Mouse (Mus musculus) liver, embryonic 16.5 days (tissue): ENCODE measurements around the gene Mcpt9. TPM values are rescaled to one million over a fixed set of nuclear protein-coding genes. Genes with fewer than 3 reads are reported as not detected.
"Not testable (repeated sequence)": the region's sequence is repeated elsewhere in the genome, so short reads cannot be mapped to it uniquely, and the experiment has no call there.

Source experiments
- ATAC-seq: fragments of 200-750 bp; cut with Nextera tagmentation; 2 replicates; pipeline ENCODE4 v1.8.0; 2017; ENCODE audit warnings: low read depth, mild to moderate bottlenecking, moderate number of reproducible peaks, moderate library complexity
- H3K27ac ChIP-seq: fragments of 300-500 bp; sonication (generic); 2 replicates; pipeline ENCODE4 v1.5.1; 2014; ENCODE audit warnings: mild to moderate bottlenecking, low read length
- H3K27me3 ChIP-seq: fragments of 300-500 bp; sonication (generic); 2 replicates; pipeline ENCODE4 v1.6.1; 2014; ENCODE audit warnings: low read depth, low read length, mixed read lengths; ENCODE audit not compliant: control insufficient read depth, insufficient read depth
- H3K36me3 ChIP-seq: fragments of 300-500 bp; sonication (generic); 2 replicates; pipeline ENCODE4 v1.6.1; 2014; ENCODE audit warnings: mild to moderate bottlenecking; ENCODE audit not compliant: control insufficient read depth, insufficient read depth
- H3K4me1 ChIP-seq: fragments of 300-500 bp; sonication (generic); 2 replicates; pipeline ENCODE4 v1.6.1; 2014; ENCODE audit warnings: low read depth, low read length, mixed read lengths; ENCODE audit not compliant: control insufficient read depth
- H3K4me2 ChIP-seq: fragments of 300-500 bp; sonication (generic); 2 replicates; pipeline ENCODE4 v1.6.1; 2014; ENCODE audit warnings: low read depth, low read length, mixed read lengths
- H3K4me3 ChIP-seq: fragments of 300-500 bp; sonication (generic); 2 replicates; pipeline ENCODE4 v1.5.1; 2014; ENCODE audit warnings: low read depth, mild to moderate bottlenecking, low read length
- H3K9ac ChIP-seq: fragments of 300-500 bp; sonication (generic); 2 replicates; pipeline ENCODE4 v1.6.1; 2014; ENCODE audit warnings: low read depth, low read length
- H3K9me3 ChIP-seq: fragments of 300-500 bp; sonication (generic); replicated peaks from 2 replicates; pipeline ENCODE4 v1.6.1; 2016; ENCODE audit warnings: low read length; ENCODE audit not compliant: control insufficient read depth
- WGBS: fragments of 180-500 bp; shearing (Covaris S2); extraction: QIAGEN DNeasy Blood & Tissue Kit; methylation state at CpG from one replicate; pipeline ENCODE4 v1.1.7; 2014; ENCODE audit not compliant: insufficient replicate concordance; 5-methylcytosine and 5-hydroxymethylcytosine counted together
- polyA plus RNA-seq: library from polyadenylated mRNA; unstranded; fragments of >200 nt; fragmentation: Nextera tagmentation; extraction: Ambion mirVana; gene quantifications from 2 replicates; pipeline ENCODE4 v1.2.1, GENCODE M21; 2015

The Mcpt9 gene
- polyA plus RNA-seq, 1 experiment from 2014 or later = not detected

DNA sequence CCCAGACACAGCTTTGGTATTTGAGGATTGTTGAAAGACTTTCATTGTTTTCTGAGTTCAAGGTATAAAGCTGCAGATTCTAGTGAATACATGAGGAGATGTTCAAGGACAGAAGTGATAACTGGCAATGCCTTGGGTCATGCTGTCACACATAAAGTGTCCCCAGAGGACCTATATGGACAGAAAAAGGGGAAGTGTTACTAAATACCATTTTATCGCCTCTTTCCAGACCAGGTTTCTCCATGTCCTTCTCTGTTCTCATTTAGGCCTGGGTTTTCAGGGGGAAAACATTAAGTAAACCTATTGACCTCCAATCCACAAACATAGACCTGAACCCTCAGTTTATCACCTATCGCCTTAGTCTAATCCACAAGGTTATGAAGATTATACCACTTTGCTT lies 16.4 kb downstream of the Mcpt9 start:
- Histone ChIP-seq H3K9ac (no peak overlapping the region), H3K9me3 (no peaks in the 10 kb centered on the region), H3K4me2 (no peak overlapping the region), H3K36me3 (no peaks in the 10 kb centered on the region), H3K27me3 (no peaks in the 10 kb centered on the region), H3K4me1 (no peaks in the 10 kb centered on the region), H3K27ac (no peak overlapping the region), H3K4me3 (no peak overlapping the region)
- 64% methylated on average over 2 of the region's 2 CpGs for WGBS
- no peak for ATAC-seq

DNA sequence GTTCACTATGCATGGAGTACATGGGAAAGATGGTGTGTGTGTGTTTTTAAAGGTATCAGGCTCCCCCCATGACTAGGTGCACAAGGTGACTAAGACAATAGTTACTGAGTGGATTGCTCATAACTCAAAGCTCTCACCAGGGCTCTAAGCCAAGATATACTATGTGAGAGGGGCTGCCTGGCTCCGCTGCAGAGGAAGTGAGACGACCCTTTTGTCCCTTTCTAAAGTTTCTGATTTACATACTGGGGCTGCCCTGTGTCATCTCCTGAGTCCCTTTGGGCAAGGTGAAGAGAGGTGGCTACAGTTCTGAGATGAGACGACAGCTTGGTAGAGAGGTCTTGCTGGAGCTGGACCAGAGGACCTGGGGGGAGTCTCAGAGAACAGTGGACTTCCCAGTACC lies 17.1 kb downstream of the Mcpt9 start:
- 58% methylated on average over 3 of the region's 3 CpGs for WGBS
- H3K36me3 ChIP-seq = no peaks in the 10 kb centered on the region
- no peak for ATAC-seq
- H3K27me3 ChIP-seq = no peaks in the 10 kb centered on the region
- no peaks in the 10 kb centered on the region for H3K4me1 ChIP-seq
- no peak overlapping the region for H3K4me2 ChIP-seq
- no peak overlapping the region for H3K27ac ChIP-seq
- no peak overlapping the region for H3K9ac ChIP-seq
- H3K4me3 ChIP-seq = no peak overlapping the region
- no peaks in the 10 kb centered on the region for H3K9me3 ChIP-seq

DNA sequence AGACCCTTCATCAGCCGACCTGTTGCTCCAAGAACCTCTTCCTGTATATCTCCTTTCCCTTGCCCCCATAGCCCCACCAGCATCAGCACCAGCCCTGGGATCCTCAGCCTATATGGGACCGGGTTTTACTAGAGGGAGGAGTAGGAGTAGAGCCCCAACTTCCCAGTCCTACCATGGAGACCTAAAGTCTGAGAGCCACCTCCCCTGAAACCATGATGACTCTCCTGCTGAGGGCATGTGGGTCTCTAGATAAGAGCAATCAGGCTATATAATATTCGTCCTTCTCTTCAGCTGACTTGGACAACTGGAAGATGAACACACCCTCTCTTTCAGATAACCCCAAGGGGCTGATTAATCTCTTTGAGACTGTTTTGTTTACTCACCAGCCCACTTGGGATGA lies 42.8 kb downstream of the Mcpt9 start:
- not testable (repeated sequence) for H3K36me3 ChIP-seq, H3K9me3 ChIP-seq, H3K27ac ChIP-seq, H3K9ac ChIP-seq, H3K4me3 ChIP-seq, H3K4me2 ChIP-seq, H3K4me1 ChIP-seq, H3K27me3 ChIP-seq
- 21% methylated on average over 1 of the region's 3 CpGs for WGBS
- peak; percentile 84 for ATAC-seq

Other genes starting within 250 kb of the Mcpt9 start
- gene Adcy4, start 246.4 kb downstream of the Mcpt9 start, polyA plus RNA-seq = 1.9 and 2.4 TPM in 2 replicates
- gene Ripk3, start 241.6 kb downstream of the Mcpt9 start, polyA plus RNA-seq = 15.4 and 16.4 TPM in 2 replicates
- 0.71 TPM in 2 replicates for gene Nfatc4, start 207.4 kb downstream of the Mcpt9 start, polyA plus RNA-seq
- 2.7 and 2.9 TPM in 2 replicates for gene Nynrin, start 176.5 kb downstream of the Mcpt9 start, polyA plus RNA-seq
- gene Cbln3, start 146.1 kb downstream of the Mcpt9 start, polyA plus RNA-seq = 0.26 TPM in 2 replicates
- 10.9 and 12.8 TPM in 2 replicates for gene Khnyn, start 145.5 kb downstream of the Mcpt9 start, polyA plus RNA-seq
- gene Sdr39u1, start 130.2 kb downstream of the Mcpt9 start, polyA plus RNA-seq = 11.9 and 14.6 TPM in 2 replicates
- 0.67 TPM in 2 replicates for gene Cma1, start 85.8 kb downstream of the Mcpt9 start, polyA plus RNA-seq
- gene Cma2, start 79.5 kb downstream of the Mcpt9 start, polyA plus RNA-seq = not detected in 2 replicates
- 0.09 TPM in 1 of 2 replicates, not detected in the other for gene Mcpt1, start 12.5 kb downstream of the Mcpt9 start, polyA plus RNA-seq
- 0.12 and 0.15 TPM in 2 replicates for gene Mcpt2, start 11.5 kb upstream of the Mcpt9 start, polyA plus RNA-seq
- 0.19 TPM in 1 of 2 replicates, not detected in the other for gene Mcpt4, start 31.8 kb upstream of the Mcpt9 start, polyA plus RNA-seq
- 4.3 and 7.3 TPM in 2 replicates for gene Mcpt8, start 54.8 kb upstream of the Mcpt9 start, polyA plus RNA-seq
- 34.2 and 40.5 TPM in 2 replicates for gene Ctsg, start 72.1 kb upstream of the Mcpt9 start, polyA plus RNA-seq
- not detected in 2 replicates for gene Gzme, start 90.1 kb upstream of the Mcpt9 start, polyA plus RNA-seq
- gene Gzmd, start 102.1 kb upstream of the Mcpt9 start, polyA plus RNA-seq = not detected in 2 replicates
- gene Gzmg, start 129.1 kb upstream of the Mcpt9 start, polyA plus RNA-seq = not detected in 2 replicates
- not detected in 2 replicates for gene Gzmn, start 144.1 kb upstream of the Mcpt9 start, polyA plus RNA-seq
- gene Gzmf, start 180.9 kb upstream of the Mcpt9 start, polyA plus RNA-seq = not detected in 2 replicates
- gene Gzmc, start 204.2 kb upstream of the Mcpt9 start, polyA plus RNA-seq = 0.11 TPM in 1 of 2 replicates, not detected in the other
- gene Gzmb, start 231.8 kb upstream of the Mcpt9 start, polyA plus RNA-seq = 0.77 and 0.83 TPM in 2 replicates